Mouse (Mus musculus): ENCODE data around the gene Filip1.

Gene Filip1

DNA sequence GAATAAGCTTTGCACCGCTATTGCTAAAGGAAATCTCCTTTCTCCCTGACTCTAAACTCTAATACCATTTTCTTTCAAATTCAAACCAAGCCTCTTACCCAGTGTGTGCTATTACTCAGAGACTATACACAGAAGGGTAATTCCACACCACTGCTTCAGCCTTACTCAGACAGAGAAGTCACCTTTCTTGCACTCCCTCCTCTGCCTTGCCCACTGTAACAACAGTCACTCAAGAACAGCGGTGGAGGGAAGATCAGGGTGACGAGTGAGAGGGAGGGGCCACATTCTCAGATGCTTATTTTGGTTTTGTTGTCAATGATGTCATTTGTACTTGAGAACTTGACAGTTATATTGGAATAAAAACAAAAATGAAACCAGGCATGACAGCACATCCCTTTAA lies 65.2 kb downstream of the Filip1 start:
- DNase-seq, result no peak

- DNase-seq, result no peak
Observed at GRCm38 (mm10) chr9:79944872-79945271, 67.8 kb downstream of the Filip1 start.

- DNase-seq, result no peak
Observed at GRCm38 (mm10) chr9:79943986-79944385, 68.7 kb downstream of the Filip1 start.

DNA sequence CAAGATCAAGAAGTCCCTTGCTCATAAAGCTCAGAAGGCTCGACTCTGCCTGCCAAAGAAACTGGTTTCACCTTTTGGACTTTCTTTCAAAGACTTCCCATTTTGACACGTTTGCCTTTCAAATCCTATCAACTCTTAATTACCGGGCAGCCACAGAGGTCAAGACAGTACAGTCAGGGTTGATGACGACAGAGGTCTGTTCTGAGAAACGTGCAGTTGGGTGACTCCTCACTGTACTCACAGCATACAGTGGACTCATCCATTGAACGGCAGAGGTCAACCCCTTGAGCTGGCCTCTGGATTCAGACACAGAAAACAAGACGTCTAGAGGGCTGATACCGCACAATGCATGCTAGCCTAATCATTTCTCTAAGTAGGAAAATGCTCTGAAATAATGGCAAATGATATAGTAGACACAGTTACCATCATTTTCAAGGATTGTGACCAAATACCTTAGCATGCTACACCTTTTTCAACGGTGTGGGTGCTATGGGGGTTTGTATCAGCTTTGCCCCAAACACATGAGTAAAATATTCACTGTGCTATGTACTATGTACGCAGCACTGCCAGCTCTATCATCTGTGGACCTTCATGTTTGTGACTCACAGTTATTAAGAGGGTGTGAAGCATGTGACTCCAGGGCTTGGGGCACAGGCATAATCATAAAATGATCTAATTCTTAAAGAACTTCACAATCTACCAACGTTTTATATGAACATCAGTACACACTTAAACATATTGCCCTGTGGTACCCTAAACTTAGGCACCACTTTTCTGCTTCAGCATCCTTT lies 74.0 kb downstream of the Filip1 start:
- no peak for DNase-seq

DNA sequence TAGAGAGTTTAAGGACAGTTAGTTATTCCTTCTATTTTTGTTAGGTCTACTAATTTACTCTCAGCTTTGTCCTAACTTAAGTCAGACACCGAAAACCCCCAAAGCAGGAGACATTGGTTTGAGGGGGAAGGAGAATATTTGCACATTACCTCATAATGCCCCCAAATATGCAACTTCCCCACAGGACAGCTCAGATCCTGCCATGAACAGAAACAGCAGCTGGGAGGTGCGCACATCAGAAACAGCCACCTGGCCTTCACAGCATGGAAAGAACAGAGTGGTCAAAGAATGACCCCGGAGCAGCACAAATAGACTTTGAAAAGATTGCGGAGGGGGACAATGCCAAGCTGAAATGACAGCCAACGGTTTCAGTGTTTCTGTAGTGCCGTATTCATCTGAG lies 75.1 kb downstream of the Filip1 start:
- DNase-seq, result no peak

DNA sequence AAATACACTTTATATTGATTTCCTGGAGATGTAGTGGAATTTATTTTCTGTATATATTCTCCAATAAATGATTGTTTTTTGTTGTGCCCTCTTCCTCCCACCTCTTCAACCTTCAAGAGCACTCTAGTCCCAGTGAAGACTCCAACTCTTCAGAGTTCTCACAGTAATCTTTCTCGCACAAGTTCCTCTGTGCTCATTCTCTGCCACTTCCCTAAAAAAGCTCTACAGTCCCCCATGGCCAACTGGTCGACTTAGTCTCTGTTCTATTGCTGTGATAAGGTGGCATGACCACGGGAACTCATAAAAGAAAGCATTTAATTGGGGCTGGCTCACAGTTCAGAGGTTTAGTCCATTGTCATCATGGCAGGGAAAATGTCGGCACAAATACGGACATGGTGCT lies 80.1 kb downstream of the Filip1 start:
- DNase-seq, result no peak

- no peak for DNase-seq
Observed at GRCm38 (mm10) chr9:79928092-79928491, 84.6 kb downstream of the Filip1 start.

- no peak for DNase-seq
Observed at GRCm38 (mm10) chr9:79927156-79927870, 85.3 kb downstream of the Filip1 start.

DNA sequence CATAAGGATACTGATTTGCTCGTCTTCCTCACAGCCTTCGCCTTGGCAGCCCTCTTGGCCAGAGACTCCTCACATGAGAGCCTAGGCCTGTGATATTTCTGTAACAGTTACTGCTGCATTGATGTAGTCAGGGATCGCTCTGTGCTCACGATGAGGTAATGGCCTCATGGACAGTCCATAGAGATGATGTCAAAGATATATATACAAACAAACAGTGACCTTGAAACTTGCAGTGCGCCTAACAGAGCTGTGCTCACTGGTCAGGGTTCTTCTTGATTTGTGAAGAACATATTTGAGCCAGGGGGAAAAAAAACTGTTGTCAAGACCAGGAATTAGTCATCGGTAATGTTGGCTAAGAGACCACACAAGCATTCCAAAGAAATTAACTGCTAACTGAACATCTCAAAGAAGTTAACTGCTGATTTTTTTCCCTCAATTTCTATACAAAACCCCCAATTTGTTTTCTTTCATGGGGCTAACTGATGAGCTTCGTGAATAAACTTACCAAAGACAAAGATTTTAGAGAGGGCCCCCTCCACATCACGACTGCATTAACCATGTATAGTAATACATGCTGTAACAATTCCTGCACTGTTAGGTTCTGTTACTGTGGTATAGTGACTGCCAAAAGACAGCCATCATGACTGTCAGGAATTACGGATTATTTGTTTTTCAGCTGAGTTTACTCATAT lies 86.0 kb downstream of the Filip1 start:
- no peak for DNase-seq

DNA sequence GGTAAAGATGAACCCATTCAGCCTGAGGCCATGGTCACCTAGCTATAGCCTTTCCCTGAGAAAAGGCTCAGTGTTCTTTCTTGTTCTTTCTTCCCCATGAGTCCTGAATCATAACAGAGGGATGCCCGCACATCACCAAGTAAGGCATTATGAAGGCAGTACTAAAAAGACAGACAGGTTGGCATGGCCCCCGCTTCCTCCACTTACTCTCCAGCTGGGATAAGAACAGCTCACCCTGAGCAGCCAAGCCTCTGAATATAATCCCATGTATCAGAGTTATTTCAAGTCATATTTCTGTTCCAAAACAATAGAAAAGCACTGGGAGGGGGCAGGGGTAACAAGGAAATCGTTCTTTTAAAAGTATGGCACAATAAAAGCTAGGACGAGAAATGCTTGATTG lies 86.7 kb downstream of the Filip1 start:
- DNase-seq, result peak; percentile 38

DNA sequence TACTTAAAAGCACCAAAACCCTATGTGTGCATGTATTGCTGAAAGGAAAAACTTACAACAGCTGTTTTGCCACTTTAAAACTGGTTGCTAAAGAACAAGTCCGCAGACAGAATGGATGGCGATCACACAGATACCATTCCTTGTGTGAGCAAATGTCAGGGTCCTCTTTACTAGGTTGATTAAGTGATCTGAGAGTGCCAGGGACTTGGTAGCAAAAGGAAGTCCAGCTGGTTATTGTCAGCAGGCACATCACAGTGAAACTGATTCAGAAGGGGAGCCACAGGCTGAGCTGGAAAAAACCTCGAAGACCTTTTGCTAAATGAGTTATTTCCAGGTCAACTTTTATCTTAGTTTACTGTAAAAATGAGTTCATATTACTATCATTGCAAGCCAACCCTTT lies 89.4 kb downstream of the Filip1 start:
- DNase-seq, result no peak

DNA sequence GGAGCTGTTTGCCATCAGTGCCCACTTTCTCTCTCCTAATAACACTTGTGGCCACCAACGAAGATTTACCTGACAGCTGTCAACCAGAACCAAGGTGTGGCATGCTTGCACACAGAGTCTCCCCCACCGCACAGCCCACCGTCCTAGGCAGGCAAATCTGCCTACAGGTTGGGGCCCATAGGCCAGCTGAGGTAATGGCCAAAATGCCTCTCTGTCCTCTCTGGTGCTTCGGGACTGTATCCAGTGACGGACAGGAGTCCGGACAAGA lies 90.2 kb downstream of the Filip1 start:
- no peak for DNase-seq

DNA sequence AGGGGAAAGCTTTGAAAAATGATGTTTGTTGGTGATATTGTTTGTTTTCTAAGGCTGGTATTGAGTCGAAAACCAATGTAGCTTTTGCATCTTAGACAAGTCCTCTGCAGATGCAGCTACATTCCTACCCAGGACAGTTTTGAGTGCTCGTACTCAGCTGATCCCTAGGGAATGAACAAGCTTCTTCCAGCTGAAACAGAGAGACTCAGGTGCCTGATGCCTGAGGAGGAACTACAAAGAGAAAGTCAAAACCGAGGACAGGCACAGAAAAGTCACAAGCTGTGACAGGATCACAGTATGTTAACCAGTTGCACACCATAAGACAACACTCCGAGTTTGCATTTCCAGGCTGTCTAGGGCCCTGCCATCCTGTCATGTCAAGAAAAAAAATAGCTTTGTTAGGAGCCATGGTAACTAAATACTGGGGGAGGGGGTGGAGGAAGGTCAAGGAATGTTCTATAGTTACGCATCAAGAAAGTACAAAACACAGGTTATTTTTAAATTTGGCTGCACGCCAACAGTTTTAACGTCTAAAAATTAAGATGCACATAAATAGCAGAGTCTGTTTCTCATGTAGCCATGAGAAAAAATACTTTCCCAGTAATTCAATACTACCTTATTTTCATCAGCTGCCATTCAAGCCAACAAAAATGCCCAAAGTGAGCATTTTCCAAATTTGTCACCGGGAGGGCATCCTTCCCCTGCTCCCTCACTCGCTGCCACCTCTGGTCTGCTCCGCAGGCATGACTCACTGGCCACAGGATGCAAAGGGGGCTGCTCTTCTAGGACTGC lies 90.8 kb downstream of the Filip1 start:
- DNase-seq, result no peak

GRCm38 (mm10) chr9:79920540-79920933 lies 92.1 kb downstream of the Filip1 start:
- DNase-seq, result no peak

DNA sequence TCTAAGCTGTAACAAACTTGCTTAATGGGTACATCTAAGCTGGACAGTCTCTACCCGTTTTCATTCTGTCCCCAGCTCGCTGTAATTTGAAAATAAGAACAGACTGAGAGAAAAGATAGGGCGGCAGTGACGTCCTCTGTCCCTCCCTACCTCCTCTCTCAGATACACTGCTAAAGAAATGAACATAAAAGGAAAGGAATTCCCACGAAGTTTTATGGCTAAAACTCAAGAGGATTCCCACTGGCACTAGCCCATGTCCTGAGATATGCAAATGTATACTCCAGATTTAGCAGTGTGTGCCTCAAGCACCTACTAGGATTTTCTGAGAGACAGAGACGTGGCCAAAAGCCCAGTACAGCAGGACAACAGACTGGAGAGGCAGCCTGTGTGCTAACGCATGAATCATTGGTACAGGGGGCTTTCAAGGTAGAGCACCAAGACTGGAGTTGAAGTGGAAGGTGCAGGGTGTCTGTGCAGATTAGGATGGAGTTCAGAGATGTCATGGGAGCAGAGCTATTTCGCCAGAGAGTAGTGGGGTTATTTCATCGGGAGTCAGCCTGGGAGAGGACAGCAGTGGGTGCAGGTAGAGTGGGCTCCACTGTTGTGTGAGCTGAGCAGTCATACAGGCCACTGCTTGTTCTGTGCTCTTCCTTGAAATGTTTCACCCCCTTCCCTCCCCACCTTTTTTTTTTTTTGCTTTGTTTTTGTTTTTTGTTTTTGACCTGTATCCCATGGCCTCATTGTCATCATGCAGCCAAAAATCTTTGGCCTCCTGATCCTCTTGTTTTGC lies 92.7 kb downstream of the Filip1 start:
- no peak for DNase-seq

- DNase-seq, result no peak
Observed at GRCm38 (mm10) chr9:79919303-79919721, 93.3 kb downstream of the Filip1 start.

DNA sequence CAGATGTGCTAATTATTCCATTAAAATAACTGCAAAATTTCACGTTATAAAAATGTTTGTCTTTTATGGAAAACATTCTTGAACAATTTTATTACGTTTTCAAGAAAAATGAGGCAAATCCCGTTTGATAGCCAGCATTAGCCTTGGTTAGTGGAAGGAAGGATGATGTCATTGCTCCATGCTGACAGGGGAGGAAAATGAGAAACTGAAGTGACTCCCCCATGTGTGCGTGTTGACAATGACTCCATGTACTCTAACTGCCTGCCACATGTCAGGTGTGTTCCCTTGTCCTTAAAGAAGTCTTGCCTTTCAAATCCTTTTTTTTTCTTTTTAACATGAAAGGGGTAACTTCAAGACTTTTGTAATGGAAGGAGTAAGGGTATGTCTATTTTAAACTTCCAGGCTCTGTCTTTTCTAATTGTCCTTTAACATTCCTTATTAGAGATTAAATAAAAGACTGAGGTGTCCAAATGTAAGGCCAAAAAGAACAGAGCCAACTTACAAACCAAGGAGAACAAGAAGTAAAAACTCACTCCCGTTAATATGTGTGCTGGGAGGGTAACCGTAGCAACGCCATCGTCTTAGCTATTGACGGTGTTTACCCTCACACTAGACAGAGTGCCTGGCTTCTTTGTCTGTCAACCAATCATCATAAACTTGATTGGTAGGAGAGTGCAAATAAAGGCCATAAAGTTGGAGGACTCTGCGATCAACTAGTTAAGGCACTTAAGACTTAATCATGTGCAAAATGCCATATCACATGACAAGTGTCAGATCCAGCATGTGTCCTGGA lies 94.1 kb downstream of the Filip1 start:
- DNase-seq, result no peak

DNA sequence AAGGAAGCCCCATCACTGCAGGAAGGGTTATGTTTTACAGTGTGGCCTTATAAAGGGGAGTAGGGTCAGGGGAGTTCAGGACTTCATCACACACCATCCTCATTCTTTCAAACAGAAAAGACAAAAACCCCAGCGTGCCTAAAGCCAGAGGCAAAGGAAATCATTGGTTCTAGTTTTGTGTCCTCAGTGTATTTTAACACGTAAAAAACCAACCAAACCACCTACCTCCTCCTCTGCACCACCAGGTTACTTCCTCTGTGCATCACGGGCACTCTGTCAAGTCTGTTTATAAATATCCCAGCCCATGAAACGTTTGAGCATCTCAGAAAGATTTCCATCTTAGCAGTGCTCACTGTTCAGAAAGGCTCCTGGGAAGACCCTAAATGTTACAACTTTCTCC lies 98.4 kb downstream of the Filip1 start:
- DNase-seq, result no peak

DNA sequence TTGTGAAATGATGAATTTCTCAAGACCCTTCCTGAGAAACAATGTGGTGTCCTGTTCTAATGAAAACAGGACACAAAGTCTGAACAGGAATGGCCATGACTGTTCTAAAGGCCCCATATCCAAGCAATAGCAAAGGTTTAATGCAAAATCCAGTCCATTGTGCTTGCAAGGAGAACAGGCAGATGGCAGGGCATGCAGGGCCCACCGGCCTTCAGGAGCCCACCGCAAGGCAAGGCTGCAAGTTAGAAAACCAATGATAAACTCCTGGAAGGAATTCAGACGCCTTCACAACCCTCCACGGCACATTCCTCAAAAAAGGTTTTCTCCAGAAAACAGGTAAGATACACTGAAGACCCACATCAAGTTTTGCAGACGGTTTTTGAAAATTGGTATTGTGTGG lies 99.7 kb downstream of the Filip1 start:
- DNase-seq, result no peak

DNA sequence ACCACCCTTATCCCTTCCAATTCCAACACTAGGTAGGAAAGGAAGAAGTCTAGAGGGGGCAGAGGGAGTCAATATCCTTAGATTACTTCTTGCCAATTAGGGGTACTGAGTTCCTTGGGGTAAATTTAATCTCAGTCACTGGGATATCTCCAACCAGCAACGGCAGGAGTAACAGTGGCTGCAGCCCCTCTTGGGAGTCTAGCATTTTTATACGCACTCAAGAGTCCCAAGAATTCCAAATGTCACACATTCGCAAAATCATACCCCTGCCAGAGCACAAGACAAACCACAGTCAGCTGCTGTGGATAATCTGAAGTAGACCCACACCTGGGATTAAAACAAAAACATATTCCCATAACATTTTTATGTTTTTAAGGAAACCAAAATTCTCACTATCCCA lies 102.5 kb downstream of the Filip1 start:
- DNase-seq, result no peak

GRCm38 (mm10) chr9:79898815-79899214 lies 113.8 kb downstream of the Filip1 start:
- DNase-seq, result no peak

DNA sequence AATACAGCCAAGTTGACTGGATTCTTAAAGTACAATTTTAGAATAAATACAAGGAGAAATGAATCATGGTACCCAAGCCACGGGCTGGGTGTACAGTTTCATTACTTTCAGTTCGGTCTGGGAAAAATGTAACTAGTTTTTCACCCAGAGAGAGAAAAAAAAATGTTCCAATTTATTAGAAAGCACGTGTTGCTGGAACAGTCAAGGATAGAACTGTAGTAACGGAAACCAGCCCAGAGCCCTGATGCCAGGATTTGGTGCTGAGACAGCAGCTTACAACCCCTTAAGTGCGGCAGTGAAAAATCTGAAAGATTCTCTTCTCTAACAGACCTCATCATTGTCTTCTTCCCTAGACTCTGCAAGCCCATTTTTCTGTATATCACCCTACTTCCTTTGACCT lies 118.0 kb downstream of the Filip1 start:
- no peak for DNase-seq
